Mouse (Mus musculus): ENCODE measurements around the gene Dnah7b. TPM values are rescaled to one million over a fixed set of nuclear protein-coding genes. Genes with fewer than 3 reads are reported as not detected.
"Not testable (repeated sequence)": the region's sequence is repeated elsewhere in the genome, so short reads cannot be mapped to it uniquely, and the experiment has no call there.

The Dnah7b gene
- polyA plus RNA-seq, 1 experiment from 2014 or later: 0.99 TPM

GRCm38 (mm10) chr1:46201169-46201568, 135.1 kb downstream of the Dnah7b start:
- WGBS: 94% methylated on average over 9 of the region's 9 CpGs
- not testable (repeated sequence) for H3K27me3 ChIP-seq (replicated peaks); ATAC-seq; H3K36me3 ChIP-seq; H3K4me2 ChIP-seq (replicated peaks); H3K4me1 ChIP-seq (replicated peaks); H3K9ac ChIP-seq; H3K4me3 ChIP-seq (replicated peaks); H3K9me3 ChIP-seq; H3K27ac ChIP-seq

- not testable (repeated sequence) for ATAC-seq; H3K4me1 ChIP-seq (replicated peaks); H3K9me3 ChIP-seq; H3K4me2 ChIP-seq (replicated peaks); H3K4me3 ChIP-seq (replicated peaks); H3K27me3 ChIP-seq (replicated peaks); H3K36me3 ChIP-seq; H3K27ac ChIP-seq; H3K9ac ChIP-seq
- 77% methylated on average over 2 of the region's 2 CpGs for WGBS
Observed at GRCm38 (mm10) chr1:46210014-46210588, 144.0 kb downstream of the Dnah7b start.

- H3K9me3 ChIP-seq; H3K9ac ChIP-seq; H3K27me3 ChIP-seq (replicated peaks); H3K36me3 ChIP-seq; H3K27ac ChIP-seq; H3K4me3 ChIP-seq (replicated peaks); H3K4me1 ChIP-seq (replicated peaks); H3K4me2 ChIP-seq (replicated peaks); ATAC-seq: not testable (repeated sequence)
- WGBS: 80% methylated on average over 2 of the region's 2 CpGs
Observed at GRCm38 (mm10) chr1:46222704-46223103, 156.6 kb downstream of the Dnah7b start.

GRCm38 (mm10) chr1:46226136-46226535, 160.0 kb downstream of the Dnah7b start:
- H3K4me2 ChIP-seq (replicated peaks); H3K4me1 ChIP-seq (replicated peaks); H3K9me3 ChIP-seq; H3K4me3 ChIP-seq (replicated peaks); H3K27me3 ChIP-seq (replicated peaks); H3K9ac ChIP-seq; H3K36me3 ChIP-seq; H3K27ac ChIP-seq; ATAC-seq: not testable (repeated sequence)

- not testable (repeated sequence) for H3K4me1 ChIP-seq (replicated peaks); H3K27ac ChIP-seq; ATAC-seq; H3K27me3 ChIP-seq (replicated peaks); H3K4me3 ChIP-seq (replicated peaks); H3K36me3 ChIP-seq; H3K4me2 ChIP-seq (replicated peaks); H3K9ac ChIP-seq; H3K9me3 ChIP-seq
- WGBS: 85% methylated on average over 2 of the region's 2 CpGs
Observed at GRCm38 (mm10) chr1:46268841-46269240, 202.7 kb downstream of the Dnah7b start.

GRCm38 (mm10) chr1:46271927-46272326, 205.8 kb downstream of the Dnah7b start:
- Histone ChIP-seq H3K9me3 (no peaks in the 10 kb centered on the region), H3K36me3 (no peaks in the 10 kb centered on the region), H3K4me3 (replicated peaks) (no peak overlapping the region), H3K4me2 (replicated peaks) (no peak overlapping the region), H3K27ac (no peak overlapping the region), H3K4me1 (replicated peaks) (no peaks in the 10 kb centered on the region), H3K9ac (no peak overlapping the region), H3K27me3 (replicated peaks) (no peaks in the 10 kb centered on the region)
- no peak for ATAC-seq
- 84% methylated on average over 12 of the region's 12 CpGs for WGBS

GRCm38 (mm10) chr1:46278057-46278910, 212.2 kb downstream of the Dnah7b start:
- WGBS: 83% methylated on average over 2 of the region's 2 CpGs
- not testable (repeated sequence) for H3K4me3 ChIP-seq (replicated peaks); H3K9ac ChIP-seq; H3K4me1 ChIP-seq (replicated peaks); H3K9me3 ChIP-seq; H3K36me3 ChIP-seq; H3K4me2 ChIP-seq (replicated peaks); H3K27me3 ChIP-seq (replicated peaks); H3K27ac ChIP-seq; ATAC-seq

- not testable (repeated sequence) for H3K4me1 ChIP-seq (replicated peaks); H3K9me3 ChIP-seq; ATAC-seq
Observed at GRCm38 (mm10) chr1:46278911-46279565, 212.9 kb downstream of the Dnah7b start.

GRCm38 (mm10) chr1:46294451-46294850, 228.3 kb downstream of the Dnah7b start:
- not testable (repeated sequence) for ATAC-seq; H3K4me2 ChIP-seq (replicated peaks); H3K27me3 ChIP-seq (replicated peaks); H3K4me3 ChIP-seq (replicated peaks); H3K9me3 ChIP-seq; H3K27ac ChIP-seq; H3K9ac ChIP-seq; H3K36me3 ChIP-seq; H3K4me1 ChIP-seq (replicated peaks)
- WGBS: 85% methylated on average over 2 of the region's 2 CpGs

More at GRCm38 (mm10) chr1:46278911-46279565, 212.9 kb downstream of the Dnah7b start:
- not testable (repeated sequence) for H3K9ac ChIP-seq; H3K27ac ChIP-seq; H3K4me3 ChIP-seq (replicated peaks); H3K36me3 ChIP-seq; H3K4me2 ChIP-seq (replicated peaks); H3K27me3 ChIP-seq (replicated peaks)
- 93% methylated on average over 1 of the region's 1 CpGs for WGBS

GRCm38 (mm10) chr1:46325942-46326341, 259.8 kb downstream of the Dnah7b start:
- not testable (repeated sequence) for H3K36me3 ChIP-seq; H3K4me2 ChIP-seq (replicated peaks); H3K9ac ChIP-seq; H3K4me3 ChIP-seq (replicated peaks); ATAC-seq; H3K27ac ChIP-seq; H3K27me3 ChIP-seq (replicated peaks); H3K4me1 ChIP-seq (replicated peaks); H3K9me3 ChIP-seq

GRCm38 (mm10) chr1:46345301-46345700, 279.2 kb downstream of the Dnah7b start:
- H3K4me3 ChIP-seq (replicated peaks); ATAC-seq; H3K27me3 ChIP-seq (replicated peaks); H3K36me3 ChIP-seq; H3K9ac ChIP-seq; H3K27ac ChIP-seq; H3K4me1 ChIP-seq (replicated peaks); H3K9me3 ChIP-seq; H3K4me2 ChIP-seq (replicated peaks): not testable (repeated sequence)
- WGBS: 90% methylated on average over 3 of the region's 3 CpGs

GRCm38 (mm10) chr1:46380641-46381040, 314.5 kb downstream of the Dnah7b start:
- H3K9ac ChIP-seq; H3K4me3 ChIP-seq (replicated peaks); H3K9me3 ChIP-seq; H3K4me2 ChIP-seq (replicated peaks); H3K4me1 ChIP-seq (replicated peaks); H3K36me3 ChIP-seq; ATAC-seq; H3K27me3 ChIP-seq (replicated peaks); H3K27ac ChIP-seq: not testable (repeated sequence)
- WGBS: 92% methylated on average over 3 of the region's 3 CpGs

Data from intestine, embryonic 15.5 days (tissue).